Mouse (Mus musculus) kidney, embryonic 14.5 days (tissue): Measurements from ENCODE around the gene Tmprss2. TPM values are rescaled to one million over a fixed set of nuclear protein-coding genes. Genes with fewer than 3 reads are reported as not detected.

ENCODE experiments used
- ATAC-seq: fragments of 200-750 bp; cut with Nextera tagmentation; 2 replicates; pipeline ENCODE4 v1.8.0; 2017; ENCODE audit warnings: moderate number of reproducible peaks, mild to moderate bottlenecking, moderate TSS enrichment, moderate library complexity; ENCODE audit not compliant: low FRiP score, low TSS enrichment
- H3K27ac ChIP-seq: fragments of 300-500 bp; sonication (generic); 2 replicates; pipeline ENCODE4 v1.5.1; 2014; ENCODE audit warnings: low read depth, mild to moderate bottlenecking, low read length, moderate library complexity, mixed read lengths
- H3K27me3 ChIP-seq: fragments of 300-500 bp; sonication (generic); 2 replicates; pipeline ENCODE4 v1.6.1; 2014; ENCODE audit warnings: mild to moderate bottlenecking, low read length; ENCODE audit not compliant: control insufficient read depth, insufficient read depth
- H3K36me3 ChIP-seq: fragments of 300-500 bp; sonication (generic); 2 replicates; pipeline ENCODE4 v1.6.1; 2014; ENCODE audit warnings: low read length, mixed read lengths; ENCODE audit not compliant: control insufficient read depth, insufficient read depth
- H3K4me1 ChIP-seq: fragments of 300-500 bp; sonication (generic); 2 replicates; pipeline ENCODE4 v1.6.1; 2014; ENCODE audit warnings: low read length, mixed read lengths; ENCODE audit not compliant: control insufficient read depth, insufficient read depth
- H3K4me2 ChIP-seq: fragments of 300-500 bp; sonication (generic); replicated peaks from 2 replicates; pipeline ENCODE4 v1.6.1; 2014; ENCODE audit warnings: low read depth, mild to moderate bottlenecking, low read length
- H3K4me3 ChIP-seq: fragments of 300-500 bp; sonication (generic); 2 replicates; pipeline ENCODE4 v1.5.1; 2014; ENCODE audit warnings: mild to moderate bottlenecking, low read length
- H3K9ac ChIP-seq: fragments of 300-500 bp; sonication (generic); 2 replicates; pipeline ENCODE4 v1.6.1; 2014; ENCODE audit warnings: low read depth, mild to moderate bottlenecking, low read length, moderate library complexity
- H3K9me3 ChIP-seq: fragments of 300-500 bp; sonication (generic); 2 replicates; pipeline ENCODE4 v1.6.1; 2016; ENCODE audit warnings: low read length; ENCODE audit not compliant: control insufficient read depth
- WGBS: fragments of 180-500 bp; shearing (Covaris S2); extraction: QIAGEN DNeasy Blood & Tissue Kit; methylation state at CpG from one replicate; pipeline ENCODE4 v1.1.7; 2014; 5-methylcytosine and 5-hydroxymethylcytosine counted together
- polyA plus RNA-seq: library from polyadenylated mRNA; unstranded; fragments of >200 nt; fragmentation: Nextera tagmentation; extraction: Ambion mirVana; gene quantifications from 2 replicates; pipeline ENCODE4 v1.2.1, GENCODE M21; 2014

Gene Tmprss2
- polyA plus RNA-seq, 1 experiment from 2014 or later = 21.2 TPM

- Histone ChIP-seq H3K9me3 (no peaks in the 10 kb centered on the region), H3K4me1 (no peaks in the 10 kb centered on the region), H3K4me3 (no peak overlapping the region), H3K9ac (no peak overlapping the region), H3K27me3 (no peaks in the 10 kb centered on the region), H3K36me3 (no peaks in the 10 kb centered on the region), H3K4me2 (no peak overlapping the region), H3K27ac (no peak overlapping the region)
- 78% methylated on average over 3 of the region's 3 CpGs for WGBS
- no peak for ATAC-seq
Measured at GRCm38 (mm10) chr16:97516341-97516740, 94.7 kb downstream of the Tmprss2 start.

Other genes starting within 250 kb of the Tmprss2 start
- 0.19 TPM in 1 of 2 replicates, not detected in the other for gene Mx1, start 148.3 kb downstream of the Tmprss2 start, polyA plus RNA-seq
- gene Fam3b, start 96.4 kb downstream of the Tmprss2 start, polyA plus RNA-seq = not detected in 2 replicates
- 4.6 and 7.7 TPM in 2 replicates for gene Ripk4, start 152.6 kb upstream of the Tmprss2 start, polyA plus RNA-seq
- 7.8 and 14.4 TPM in 2 replicates for gene Prdm15, start 240.7 kb upstream of the Tmprss2 start, polyA plus RNA-seq